21 mouse cellular contexts compared by ENCODE assay signal in the genomic region with DNA sequence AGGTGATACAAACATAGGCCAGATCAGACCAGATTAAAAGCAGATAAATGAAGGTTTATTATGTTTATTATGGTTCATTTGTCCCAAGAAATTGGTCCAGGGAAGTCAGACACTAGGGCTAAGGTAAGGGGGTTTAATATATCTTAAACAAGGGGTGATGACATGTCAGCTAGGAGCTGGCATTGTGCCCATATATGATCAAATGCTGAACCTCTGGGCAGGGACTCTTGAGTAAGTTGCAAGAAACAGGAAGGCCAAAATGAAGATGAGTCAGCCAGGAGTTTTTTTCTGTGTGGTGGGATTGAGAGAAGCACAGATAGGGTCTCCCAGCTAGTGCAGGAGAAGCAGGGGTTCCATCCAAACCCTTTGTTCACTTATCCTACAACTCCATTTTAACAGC.
DNase-seq lines count a peak whose midpoint lies in the region; ATAC-seq and TF ChIP-seq lines count a peak whose summit lies in the region.
"Had no signal": no experiment of that assay in that cellular context is flagged by ENCODE, and none has a peak within 500 bp of the region (broad histone marks: within the 10 kb centered on the region; RNA-seq: fewer than 3 reads in every experiment).

No protein-coding gene starts in this region.

- no peaks in the 10 kb centered on the region for H3K9me3 ChIP-seq in midbrain, embryonic 11.5 days (ENCODE audit: control insufficient read depth, low read length)
- no peaks in the 10 kb centered on the region for H3K9me3 ChIP-seq in midbrain, postnatal 0 days (ENCODE audit: low read length)
- H3K9me3 ChIP-seq in kidney, embryonic 15.5 days (replicated peaks), result no peaks in the 10 kb centered on the region
- H3K9me3 ChIP-seq: embryonic facial prominence, embryonic 10.5 days; embryonic facial prominence, embryonic 12.5 days; forebrain, embryonic 13.5 days; forebrain, embryonic 15.5 days had no signal

- no peak overlapping the region for H3K9ac ChIP-seq in midbrain, embryonic 11.5 days (ENCODE audit: low read length)
- no peak overlapping the region for H3K9ac ChIP-seq in midbrain, postnatal 0 days (replicated peaks; ENCODE audit: low read length, poor library complexity, severe bottlenecking)
- no peak overlapping the region for H3K9ac ChIP-seq in kidney, embryonic 15.5 days
- H3K9ac ChIP-seq: embryonic facial prominence, embryonic 12.5 days; forebrain, embryonic 13.5 days; forebrain, embryonic 15.5 days; forebrain, postnatal 0 days had no signal

- no peaks in the 10 kb centered on the region for H3K4me1 ChIP-seq in midbrain, embryonic 11.5 days (ENCODE audit: control insufficient read depth, insufficient read depth, low read length)
- H3K4me1 ChIP-seq in midbrain, postnatal 0 days (ENCODE audit: insufficient read depth, low read length), result no peaks in the 10 kb centered on the region
- H3K4me1 ChIP-seq in kidney, embryonic 15.5 days, result peaks cover 10% of the 10 kb centered on the region
- H3K4me1 ChIP-seq: forebrain, embryonic 13.5 days; forebrain, embryonic 15.5 days had no signal

- no peaks in the 10 kb centered on the region for H3K36me3 ChIP-seq in midbrain, embryonic 11.5 days (ENCODE audit: control insufficient read depth, insufficient read depth, low read length)
- no peaks in the 10 kb centered on the region for H3K36me3 ChIP-seq in midbrain, postnatal 0 days (ENCODE audit: insufficient read depth, low read length)
- H3K36me3 ChIP-seq in kidney, embryonic 15.5 days, result no peaks in the 10 kb centered on the region
- H3K36me3 ChIP-seq: embryonic facial prominence, embryonic 10.5 days; embryonic facial prominence, embryonic 12.5 days; forebrain, embryonic 15.5 days had no signal

- DNase-seq in midbrain, embryonic 11.5 days (ENCODE audit: low spot score, missing footprints), result peak; percentile 67
- DNase-seq in midbrain, postnatal 0 days (ENCODE audit: low spot score), result no peak
- peak; percentile 50 for DNase-seq in 416B (ENCODE audit: low read depth)
- no peak for DNase-seq in gastrocnemius, postnatal 4 days (ENCODE audit: low spot score in 2 of 2)
- DNase-seq: adrenal gland, adult 8-10 months; adrenal gland, postnatal 14 days; adrenal gland, postnatal 36 days; cerebellum, adult 11-12 months; cerebellum, adult 2 months; cerebellum, adult 9-10 months; cerebellum, postnatal 10 days; cerebellum, postnatal 25 days; forebrain, postnatal 0 days had no signal

- no peak overlapping the region for H3K4me3 ChIP-seq in midbrain, embryonic 11.5 days (ENCODE audit: low read depth, low read length)
- H3K4me3 ChIP-seq in midbrain, postnatal 0 days (ENCODE audit: low read depth, low read length), result no peak overlapping the region
- no peak overlapping the region for H3K4me3 ChIP-seq in kidney, embryonic 15.5 days (replicated peaks)
- H3K4me3 ChIP-seq: embryonic facial prominence, embryonic 10.5 days; embryonic facial prominence, embryonic 12.5 days; forebrain, embryonic 13.5 days; forebrain, embryonic 15.5 days had no signal

- no peak for TF ChIP-seq CTCF in midbrain, postnatal 0 days (IDR thresholded peaks at IDR 0.05)

- no peak overlapping the region for H3K4me2 ChIP-seq in midbrain, embryonic 11.5 days
- no peak overlapping the region for H3K4me2 ChIP-seq in midbrain, postnatal 0 days (ENCODE audit: low read depth, low read length, poor library complexity, severe bottlenecking)
- H3K4me2 ChIP-seq in kidney, embryonic 15.5 days, result no peak overlapping the region
- H3K4me2 ChIP-seq: embryonic facial prominence, embryonic 12.5 days; forebrain, embryonic 13.5 days; forebrain, embryonic 15.5 days had no signal

- no peak overlapping the region for H3K27ac ChIP-seq in midbrain, embryonic 11.5 days (ENCODE audit: low read depth, low read length)
- H3K27ac ChIP-seq in midbrain, postnatal 0 days (ENCODE audit: low read depth, low read length), result no peak overlapping the region
- no peak overlapping the region for H3K27ac ChIP-seq in kidney, embryonic 15.5 days
- H3K27ac ChIP-seq: embryonic facial prominence, embryonic 10.5 days; embryonic facial prominence, embryonic 12.5 days; forebrain, embryonic 13.5 days; forebrain, embryonic 15.5 days had no signal

- H3K27me3 ChIP-seq in midbrain, embryonic 11.5 days (ENCODE audit: control insufficient read depth, insufficient read depth, low read length), result no peaks in the 10 kb centered on the region
- H3K27me3 ChIP-seq in midbrain, postnatal 0 days (ENCODE audit: insufficient read depth, low read length), result no peaks in the 10 kb centered on the region
- H3K27me3 ChIP-seq in kidney, embryonic 15.5 days, result no peaks in the 10 kb centered on the region
- H3K27me3 ChIP-seq: embryonic facial prominence, embryonic 12.5 days; forebrain, embryonic 13.5 days; forebrain, embryonic 15.5 days; Patski had no signal

- no peak for ATAC-seq in midbrain, embryonic 11.5 days (ENCODE audit: low FRiP score)
- ATAC-seq in midbrain, postnatal 0 days (ENCODE audit: low FRiP score), result no peak
- peak; percentile 42 for ATAC-seq in granulocyte monocyte progenitor cell, adult 5-6 weeks (replicated peaks; ENCODE audit: poor library complexity, severe bottlenecking)
- no peak for ATAC-seq in kidney, embryonic 15.5 days (replicated peaks; ENCODE audit: low FRiP score)
- ATAC-seq: activated CD4-positive, CD25-positive, alpha-beta regulatory T cell, adult 4 months; forebrain, embryonic 13.5 days; forebrain, embryonic 15.5 days; forebrain, postnatal 0 days; Patski had no signal

Comparison
In these comparisons a context has a peak if more than half of its experiments do, and no peak if none do; other contexts are left out.
1. DNase-seq: peak in midbrain, embryonic 11.5 days (single experiment) and 416B (single experiment); none in midbrain, postnatal 0 days (single experiment) and gastrocnemius, postnatal 4 days (0 of 2).